Mouse (Mus musculus) kidney, postnatal 25 days (tissue): ENCODE results near the gene Itpripl1.
A peak's percentile ranks its signal among the peaks of the same experiment; 100 is the strongest.
"Not testable (repeated sequence)": the region's sequence is repeated elsewhere in the genome, so short reads cannot be mapped to it uniquely, and the experiment has no call there.

ENCODE experiments used
- DNase-seq, 2 experiments: peaks; one replicate each; pipeline ENCODE4 v3.0.0; 2021; ENCODE audit warnings: mixed read lengths in 2 of 2

The Itpripl1 gene

GRCm38 (mm10) chr2:127143158-127144063 is at the start of gene Itpripl1:
Gene Itpripl1 (minus strand): TSS chr2:127143442.
- peak; percentile 90 to 96 for DNase-seq

DNA sequence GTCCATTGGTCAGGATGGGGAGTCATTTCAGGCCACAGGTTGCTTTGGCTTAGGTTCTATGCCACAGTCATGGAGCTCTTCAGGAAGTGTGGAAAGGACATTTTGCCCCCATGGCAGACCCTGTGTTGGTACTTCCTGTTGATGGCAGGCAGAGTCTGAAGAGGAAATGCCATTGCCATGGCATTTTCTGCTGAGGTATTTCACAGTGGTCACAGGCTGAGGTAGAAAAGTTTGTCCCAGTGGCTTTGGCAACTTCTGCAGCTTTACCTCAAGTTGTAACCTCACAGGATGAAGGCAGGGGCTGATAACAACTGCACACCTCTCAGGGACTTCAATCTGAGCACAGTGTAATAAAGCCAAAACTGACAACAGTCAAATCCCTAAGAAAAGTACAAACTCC is 46.3 kb upstream of the Itpripl1 start:
- no peak for DNase-seq

- DNase-seq = peak; percentile 84 to 93
These were observed 39.5 kb upstream of the Itpripl1 start for GRCm38 (mm10) chr2:127182598-127183381.

DNA sequence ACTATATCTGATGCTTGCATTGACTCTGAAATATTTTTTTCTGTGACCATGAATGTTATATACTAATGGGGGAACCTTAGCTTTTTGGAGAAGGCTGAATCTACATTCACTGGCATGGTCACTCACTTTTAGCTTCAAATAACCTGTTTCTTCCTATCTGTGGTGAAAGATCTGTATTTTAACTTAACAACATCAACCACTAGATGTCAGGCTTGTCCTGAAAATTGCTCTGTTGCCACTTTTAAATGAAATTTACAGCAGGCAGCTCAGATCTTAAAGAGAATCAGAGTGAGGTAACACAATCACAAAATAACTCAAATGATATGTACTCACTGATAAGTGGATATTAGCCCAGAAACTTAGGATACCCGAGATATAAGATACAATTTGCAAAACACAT is 23.0 kb upstream of the Itpripl1 start:
- DNase-seq = peak in 1 of 2 experiments; percentile 40

DNA sequence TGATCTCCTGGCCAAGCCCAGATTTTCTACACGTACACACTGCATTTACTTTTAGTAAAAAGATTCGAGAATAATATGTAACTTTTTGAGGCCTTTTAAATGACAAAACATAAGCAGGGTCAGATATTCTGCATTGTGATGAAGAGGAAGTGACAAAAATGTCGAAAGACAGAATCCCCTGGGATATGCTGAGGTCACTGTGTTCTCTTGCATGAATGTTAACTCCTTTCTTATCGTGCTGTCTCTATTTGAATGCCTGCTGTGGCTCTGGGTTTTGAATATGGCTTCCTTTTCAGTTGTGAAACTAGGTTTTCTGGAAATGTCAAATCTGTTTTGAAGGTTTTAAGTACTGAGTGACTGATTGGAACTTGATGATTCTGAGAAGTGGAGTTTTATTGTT is 22.4 kb upstream of the Itpripl1 start:
- DNase-seq = no peak

DNA sequence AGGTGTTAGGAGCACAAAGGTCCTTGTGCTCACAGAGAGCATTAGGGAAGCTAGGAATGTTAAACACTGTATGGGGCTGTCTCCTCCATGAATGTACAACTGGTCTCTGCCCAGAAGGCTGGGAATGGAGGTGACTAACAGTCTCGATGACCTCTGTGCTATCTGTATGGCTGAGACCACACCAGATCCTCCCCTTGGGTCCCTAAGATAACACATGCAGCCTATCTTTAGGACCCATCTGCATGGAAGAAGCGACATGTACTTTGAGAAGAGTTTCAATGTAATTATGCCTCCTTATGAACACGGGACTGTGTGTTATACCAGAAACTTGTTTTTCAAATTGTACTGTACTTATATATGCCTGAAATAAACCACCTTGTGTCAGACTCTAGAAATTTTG is 2.5 kb upstream of the Itpripl1 start:
- DNase-seq = no peak

DNA sequence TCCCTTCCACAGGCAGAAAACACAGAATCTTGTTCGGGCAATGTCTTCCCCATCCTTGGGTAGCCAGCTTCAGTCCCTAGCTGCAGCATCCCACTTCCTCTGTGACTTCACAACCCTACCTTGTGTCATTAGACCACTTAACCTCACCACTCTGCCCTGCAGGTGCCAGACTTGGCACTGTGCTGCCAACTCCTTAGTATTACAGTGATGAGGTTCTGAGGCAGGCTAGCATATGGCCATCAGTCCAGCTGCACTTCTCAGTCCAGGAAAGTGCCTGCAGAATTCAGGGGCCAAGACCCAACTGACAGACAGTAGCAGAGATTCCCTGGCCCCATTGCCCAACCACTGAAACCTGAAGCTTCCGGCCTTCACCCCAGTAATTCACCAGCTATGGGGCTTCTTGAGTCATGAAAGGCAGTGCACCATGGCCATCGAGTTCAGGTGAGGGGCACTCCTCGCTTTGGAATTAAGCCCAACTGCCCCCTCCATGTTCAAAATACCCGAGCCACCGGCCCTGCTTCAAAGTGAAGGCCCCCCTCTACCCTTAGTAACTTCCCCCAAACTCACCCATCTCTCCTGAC is 575 bp downstream of the Itpripl1 start:
- no peak for DNase-seq

DNA sequence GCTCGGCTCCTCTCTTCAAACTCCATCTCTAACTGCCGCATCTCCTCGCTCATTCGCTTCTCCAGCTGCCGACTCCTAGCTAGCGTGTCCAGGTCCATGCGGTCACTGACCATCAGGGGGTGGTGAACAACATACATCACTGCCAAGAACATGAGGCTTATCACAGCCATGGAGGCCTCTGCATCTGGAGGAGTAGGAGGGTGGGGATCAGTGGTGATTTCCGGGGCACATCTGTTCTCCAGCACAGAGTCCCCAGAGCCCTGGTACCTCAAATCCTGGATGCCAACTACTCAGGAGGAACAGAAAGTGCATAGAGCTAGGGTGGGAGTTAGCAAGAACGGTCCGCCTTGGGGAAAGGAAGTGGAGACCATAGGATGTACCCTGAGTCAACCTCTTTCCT is 1.2 kb downstream of the Itpripl1 start:
- DNase-seq = no peak

DNA sequence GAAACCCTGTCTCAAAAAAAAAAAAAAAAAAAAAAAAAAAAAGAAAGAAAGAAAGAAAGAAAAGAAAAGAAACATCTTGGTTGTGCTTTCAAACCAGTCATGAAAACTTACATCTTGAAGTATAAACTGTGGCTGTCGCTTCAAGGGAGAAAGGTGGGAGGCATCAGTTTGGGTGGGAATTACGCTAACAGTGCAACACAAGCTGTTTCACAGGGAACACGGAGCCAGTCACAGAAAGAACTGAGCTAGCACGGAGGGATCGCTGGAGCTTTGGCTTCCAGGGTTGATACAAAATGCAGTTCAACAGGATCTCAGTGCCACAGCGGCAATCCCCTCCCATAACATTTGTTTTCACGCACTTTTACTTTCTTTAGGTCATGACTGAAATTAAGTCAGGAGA is 3.2 kb downstream of the Itpripl1 start:
- DNase-seq = no peak

DNA sequence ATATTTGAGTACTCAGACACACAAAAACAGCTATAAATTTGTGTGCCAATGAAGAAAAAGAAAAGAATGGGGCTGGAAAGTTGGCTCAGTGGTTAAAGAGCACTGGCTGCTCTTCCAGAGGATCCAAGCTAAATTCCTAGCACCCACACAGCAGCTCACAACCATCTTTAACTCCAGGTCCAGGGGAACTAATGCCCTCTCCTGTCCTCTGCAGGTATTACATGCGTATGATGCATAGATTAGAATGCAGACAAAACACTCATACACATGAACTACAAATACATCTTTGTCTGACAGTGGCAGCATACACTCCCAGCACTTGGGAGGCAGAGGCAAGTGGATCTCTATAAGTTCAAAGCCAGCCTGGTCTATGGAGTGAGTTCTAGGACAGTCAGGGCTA is 3.6 kb downstream of the Itpripl1 start:
- no peak for DNase-seq

GRCm38 (mm10) chr2:127139094-127139493 is 4.1 kb downstream of the Itpripl1 start:
- peak in 1 of 2 experiments; percentile 49 for DNase-seq

DNA sequence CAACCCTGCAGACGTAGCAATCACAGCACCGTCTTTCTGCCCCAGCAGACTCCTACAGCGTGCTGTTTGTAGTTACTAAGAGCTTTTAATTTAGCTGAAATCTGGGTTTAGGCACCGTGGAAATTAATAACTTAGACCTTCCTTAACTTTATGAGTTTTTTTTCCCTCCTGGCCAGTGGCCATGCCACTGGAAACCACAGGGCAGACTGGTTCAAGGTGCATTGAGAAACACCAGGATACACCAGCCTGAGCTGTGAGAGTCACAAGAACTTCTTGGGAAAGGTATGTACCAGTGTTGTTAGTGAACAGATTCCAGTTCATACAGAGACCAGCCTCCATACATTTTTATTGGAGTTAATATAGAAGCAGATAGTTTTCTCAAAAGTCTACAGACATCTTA is 4.8 kb downstream of the Itpripl1 start:
- DNase-seq = no peak

- no peak for DNase-seq
These were observed 5.3 kb downstream of the Itpripl1 start for GRCm38 (mm10) chr2:127137838-127138420.

GRCm38 (mm10) chr2:127136979-127137378 is 6.3 kb downstream of the Itpripl1 start:
- DNase-seq = peak; percentile 62 to 65

- not testable (repeated sequence) for DNase-seq
These were observed 8.0 kb downstream of the Itpripl1 start for GRCm38 (mm10) chr2:127135255-127135654.

DNA sequence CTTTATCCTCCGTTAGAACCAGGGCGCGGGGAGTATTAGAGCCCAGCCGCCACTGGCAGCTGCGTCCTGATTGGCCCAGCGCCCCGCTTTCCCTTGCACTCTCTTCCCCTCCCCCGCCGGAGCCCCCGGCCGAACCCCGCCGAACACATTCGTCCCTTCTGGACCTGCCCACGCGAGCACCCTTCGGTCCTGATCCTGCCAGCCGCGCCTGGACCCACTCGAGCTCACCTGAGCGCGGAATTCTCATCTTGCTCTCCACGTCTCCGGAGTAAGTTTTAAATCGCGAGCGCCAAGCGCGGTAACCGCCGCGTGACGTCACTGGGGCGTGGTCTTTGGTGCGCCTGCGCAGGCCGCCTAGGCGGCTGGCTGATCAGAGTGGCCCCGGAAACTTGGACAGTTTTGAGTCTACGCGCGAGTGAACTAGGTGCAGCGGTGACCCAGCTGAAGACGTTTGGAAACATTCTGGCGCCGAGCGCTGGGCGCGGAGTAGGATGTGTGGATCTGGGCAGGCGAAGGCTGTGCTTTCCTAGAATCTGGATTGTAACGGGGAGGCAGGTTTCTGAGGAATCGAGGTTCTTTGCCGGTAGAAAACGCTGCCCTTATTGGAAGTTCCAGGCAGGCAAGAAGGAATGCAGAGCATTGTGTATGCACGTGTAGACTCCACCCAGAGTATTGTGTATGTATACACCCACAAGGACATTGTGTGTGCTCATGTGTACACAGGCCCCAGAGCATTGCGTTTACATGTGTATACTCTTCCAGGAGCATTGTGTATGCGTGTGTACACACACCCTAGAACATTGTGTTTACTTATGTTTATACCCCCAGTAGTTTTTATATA is 9.4 kb downstream of the Itpripl1 start, which contains the start of gene Ncaph:
Gene Ncaph (minus strand): TSS at position 334 of the 841 bp plus-strand sequence.
- peak; percentile 94 for DNase-seq

DNA sequence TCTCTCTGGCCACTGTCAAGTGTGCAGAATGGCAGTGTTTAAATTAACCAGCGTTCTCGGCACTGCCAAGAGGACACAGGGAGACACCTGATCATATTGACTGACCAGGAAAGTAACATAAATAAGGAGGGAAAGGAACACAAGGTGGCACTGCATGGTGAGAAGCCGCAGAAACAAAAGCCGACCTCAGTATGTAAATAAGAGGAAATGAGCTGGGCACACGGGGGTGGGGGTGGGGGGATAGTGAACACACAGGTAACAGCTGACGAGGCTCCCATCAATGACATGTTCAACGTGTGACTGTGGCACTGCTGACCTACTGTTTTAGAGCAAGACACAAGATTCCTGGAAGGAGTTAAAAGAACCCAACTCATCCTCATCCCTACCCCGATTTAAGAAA is 11.9 kb downstream of the Itpripl1 start:
- DNase-seq = no peak

DNA sequence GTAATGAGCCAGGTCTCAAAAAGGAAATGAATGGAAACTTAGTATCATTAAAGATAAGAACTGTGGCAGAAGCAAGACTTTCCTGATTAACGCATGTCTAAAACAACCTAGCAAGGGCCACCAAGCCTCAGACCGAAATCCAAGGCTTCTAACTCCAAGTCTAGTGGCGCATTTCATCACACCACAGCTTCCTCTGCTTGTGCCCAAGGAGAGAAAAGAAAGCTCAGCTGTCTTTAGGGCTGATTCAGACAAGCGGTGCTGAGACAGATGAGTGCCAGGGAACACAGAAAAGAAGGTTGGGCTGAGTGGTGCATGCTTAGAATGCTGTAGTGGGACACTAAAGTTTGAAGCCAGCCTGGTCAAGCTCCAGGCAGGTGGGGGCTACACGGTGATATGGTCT is 14.3 kb downstream of the Itpripl1 start:
- DNase-seq = no peak

GRCm38 (mm10) chr2:127121591-127122235 is 21.5 kb downstream of the Itpripl1 start:
- peak; percentile 64 to 78 for DNase-seq

GRCm38 (mm10) chr2:127108986-127109385 is 34.3 kb downstream of the Itpripl1 start:
- DNase-seq = no peak

- peak in 1 of 2 experiments; percentile 19 for DNase-seq
These were observed 51.2 kb downstream of the Itpripl1 start for GRCm38 (mm10) chr2:127092000-127092399.
